Mouse (Mus musculus) intestine, embryonic 16.5 days (tissue): Measurements from ENCODE around the gene Rnf215. TPM values are rescaled to one million over a fixed set of nuclear protein-coding genes. Genes with fewer than 3 reads are reported as not detected.
"Not testable (repeated sequence)": the region's sequence is repeated elsewhere in the genome, so short reads cannot be mapped to it uniquely, and the experiment has no call there.

Experiments used
- ATAC-seq: fragments of 200-750 bp; cut with Nextera tagmentation; 2 replicates; pipeline ENCODE4 v1.8.0; 2017; ENCODE audit warnings: moderate TSS enrichment, moderate library complexity
- H3K27ac ChIP-seq: fragments of 300-500 bp; sonication (generic); 2 replicates; pipeline ENCODE4 v1.5.1; 2014; ENCODE audit warnings: mild to moderate bottlenecking, low read length
- H3K27me3 ChIP-seq: fragments of 300-500 bp; sonication (generic); replicated peaks from 2 replicates; pipeline ENCODE4 v1.6.1; 2014; ENCODE audit warnings: low read length, control low read depth, mixed read lengths; ENCODE audit not compliant: control insufficient read depth, insufficient read depth
- H3K36me3 ChIP-seq: fragments of 300-500 bp; sonication (generic); 2 replicates; pipeline ENCODE4 v1.6.1; 2014; ENCODE audit warnings: low read length, control low read depth; ENCODE audit not compliant: control insufficient read depth, insufficient read depth
- H3K4me1 ChIP-seq: fragments of 300-500 bp; sonication (generic); 2 replicates; pipeline ENCODE4 v1.6.1; 2014; ENCODE audit warnings: low read length, control low read depth, mixed read lengths; ENCODE audit not compliant: control insufficient read depth, insufficient read depth
- H3K4me2 ChIP-seq: fragments of 300-500 bp; sonication (generic); 2 replicates; pipeline ENCODE4 v1.6.1; 2014; ENCODE audit warnings: low read depth, low read length, control low read depth
- H3K4me3 ChIP-seq: fragments of 300-500 bp; sonication (generic); 2 replicates; pipeline ENCODE4 v1.5.1; 2014; ENCODE audit warnings: mild to moderate bottlenecking, low read length
- H3K9ac ChIP-seq: fragments of 300-500 bp; sonication (generic); 2 replicates; pipeline ENCODE4 v1.6.1; 2014; ENCODE audit warnings: low read depth, low read length
- H3K9me3 ChIP-seq: fragments of 300-500 bp; sonication (generic); 2 replicates; pipeline ENCODE4 v1.6.1; 2016; ENCODE audit warnings: low read length, control low read depth; ENCODE audit not compliant: control insufficient read depth
- WGBS: fragments of 180-500 bp; shearing (Covaris S2); extraction: QIAGEN DNeasy Blood & Tissue Kit; methylation state at CpG from one replicate; pipeline ENCODE4 v1.1.7; 2014; 5-methylcytosine and 5-hydroxymethylcytosine counted together
- polyA plus RNA-seq: library from polyadenylated mRNA; unstranded; fragments of >200 nt; fragmentation: Nextera tagmentation; extraction: Ambion mirVana; gene quantifications from 2 replicates; pipeline ENCODE4 v1.2.1, GENCODE M21; 2015

Rnf215 gene
- polyA plus RNA-seq, 1 experiment from 2014 or later, result 19.2 TPM

DNA sequence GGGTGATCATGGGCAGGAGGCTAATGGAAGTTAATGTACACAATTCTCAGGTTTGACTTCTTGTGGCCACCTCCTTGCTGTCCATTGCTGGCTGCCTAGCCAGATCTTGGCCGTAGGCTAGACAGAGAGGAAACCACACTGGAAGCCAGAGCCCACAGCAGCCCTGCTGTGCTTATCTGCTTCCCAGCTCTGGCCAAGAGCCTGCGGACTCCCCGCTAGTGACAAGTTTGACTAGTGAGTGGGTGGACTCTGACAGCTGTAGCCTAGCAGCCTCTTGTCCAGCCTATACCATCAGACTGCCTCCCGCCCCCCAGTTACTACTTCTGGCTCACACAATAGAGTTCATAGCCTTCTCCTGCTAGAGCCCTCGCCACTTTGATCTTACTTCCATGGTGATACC, 15.4 kb upstream of the Rnf215 start:
- Histone ChIP-seq H3K27ac (no peak overlapping the region), H3K9ac (no peak overlapping the region), H3K4me2 (no peak overlapping the region), H3K36me3 (no peaks in the 10 kb centered on the region), H3K4me1 (peaks cover 13% of the 10 kb centered on the region), H3K4me3 (no peak overlapping the region), H3K27me3 (peaks cover 5% of the 10 kb centered on the region; the same call in 1 of the 2 replicates), H3K9me3 (no peaks in the 10 kb centered on the region)
- ATAC-seq, result no peak
- 76% methylated on average over 5 of the region's 5 CpGs for WGBS

- Histone ChIP-seq H3K4me2 (no peak overlapping the region), H3K9me3 (no peaks in the 10 kb centered on the region), H3K27ac (no peak overlapping the region), H3K9ac (no peak overlapping the region), H3K27me3 (peaks cover 5% of the 10 kb centered on the region; the same call in 1 of the 2 replicates), H3K4me1 (peaks cover 13% of the 10 kb centered on the region), H3K4me3 (no peak overlapping the region), H3K36me3 (no peaks in the 10 kb centered on the region)
- 76% methylated on average over 3 of the region's 3 CpGs for whole genome bisulfite sequencing
- ATAC-seq, result no peak
Measured at GRCm38 (mm10) chr11:4121691-4122090, 13.3 kb upstream of the Rnf215 start.

GRCm38 (mm10) chr11:4122226-4122625, 12.8 kb upstream of the Rnf215 start:
- Histone ChIP-seq H3K4me2 (no peak overlapping the region), H3K36me3 (no peaks in the 10 kb centered on the region), H3K4me1 (peaks cover 13% of the 10 kb centered on the region), H3K27me3 (peaks cover 5% of the 10 kb centered on the region; the same call in 1 of the 2 replicates), H3K27ac (no peak overlapping the region), H3K9me3 (no peaks in the 10 kb centered on the region), H3K9ac (no peak overlapping the region), H3K4me3 (no peak overlapping the region)
- no peak for ATAC-seq
- 71% methylated on average over 5 of the region's 5 CpGs for WGBS

DNA sequence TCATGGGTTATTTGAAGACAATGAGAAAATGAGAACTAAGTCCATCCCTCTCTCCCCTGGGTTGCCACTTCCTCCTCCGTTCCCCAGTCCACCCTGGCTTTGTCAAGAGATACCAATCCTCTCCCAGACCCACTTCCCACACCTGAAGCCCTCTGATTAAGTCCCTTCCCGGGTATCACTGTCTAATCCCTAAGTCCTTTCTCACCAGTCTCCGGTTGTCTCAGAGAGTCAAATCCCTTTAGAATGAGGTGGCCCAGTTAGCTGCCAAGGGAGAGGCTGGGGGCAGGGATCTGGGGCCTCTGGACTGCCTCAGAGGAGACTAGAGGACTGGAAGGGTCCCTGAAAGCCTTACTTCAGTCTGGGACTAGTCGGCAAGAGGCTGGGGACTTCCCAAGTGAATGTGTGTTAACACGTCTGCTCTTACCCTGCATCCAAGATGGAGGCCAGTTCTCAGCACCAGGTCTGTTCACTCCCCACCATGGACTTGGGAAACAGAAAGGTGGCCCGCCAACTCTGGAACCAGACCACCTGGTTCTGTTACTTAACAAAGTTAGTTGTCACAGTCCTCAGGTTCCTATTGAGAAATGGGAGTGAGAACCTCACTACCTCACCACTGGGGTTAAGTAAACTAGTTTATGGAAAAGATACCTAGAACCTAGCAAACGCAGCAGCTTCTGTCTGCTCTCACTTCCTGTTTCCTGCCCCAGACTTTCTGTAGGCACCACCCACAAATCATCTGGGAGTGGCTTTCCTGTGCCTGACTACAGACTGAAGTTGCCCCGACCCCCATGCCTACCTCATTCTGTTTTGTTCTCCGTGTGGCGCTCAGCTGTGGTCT, 12.0 kb upstream of the Rnf215 start, which contains the start of gene Sec14l2:
Sec14l2 (minus strand) TSS at position 674 of the 838 bp plus-strand sequence.
- H3K9me3 ChIP-seq, result no peaks in the 10 kb centered on the region

GRCm38 (mm10) chr11:4123922-4124321, 11.1 kb upstream of the Rnf215 start:
- Histone ChIP-seq H3K9ac (no peak overlapping the region), H3K4me2 (no peak overlapping the region), H3K36me3 (no peaks in the 10 kb centered on the region), H3K4me1 (peaks cover under 1% of the 10 kb centered on the region; the same call in 1 of the 2 replicates), H3K27me3 (peaks cover 5% of the 10 kb centered on the region; the same call in 1 of the 2 replicates), H3K27ac (no peak overlapping the region), H3K9me3 (no peaks in the 10 kb centered on the region), H3K4me3 (no peak overlapping the region)
- ATAC-seq, result no peak
- 62% methylated on average over 5 of the region's 5 CpGs for WGBS

More for the DNA sequence above, 12.0 kb upstream of the Rnf215 start, which contains the start of gene Sec14l2:
- Histone ChIP-seq H3K27ac (no peak within 1 kb of the TSS), H3K4me3 (no peak within 1 kb of the TSS), H3K27me3 (peaks cover 5% of the 10 kb centered on the region; the same call in 1 of the 2 replicates), H3K36me3 (no peaks in the 10 kb centered on the region), H3K9ac (no peak within 1 kb of the TSS), H3K4me1 (peaks cover 9% of the 10 kb centered on the region), H3K4me2 (no peak within 1 kb of the TSS)
- WGBS, result 77% methylated on average over 10 of the region's 10 CpGs
- no peak for ATAC-seq

DNA sequence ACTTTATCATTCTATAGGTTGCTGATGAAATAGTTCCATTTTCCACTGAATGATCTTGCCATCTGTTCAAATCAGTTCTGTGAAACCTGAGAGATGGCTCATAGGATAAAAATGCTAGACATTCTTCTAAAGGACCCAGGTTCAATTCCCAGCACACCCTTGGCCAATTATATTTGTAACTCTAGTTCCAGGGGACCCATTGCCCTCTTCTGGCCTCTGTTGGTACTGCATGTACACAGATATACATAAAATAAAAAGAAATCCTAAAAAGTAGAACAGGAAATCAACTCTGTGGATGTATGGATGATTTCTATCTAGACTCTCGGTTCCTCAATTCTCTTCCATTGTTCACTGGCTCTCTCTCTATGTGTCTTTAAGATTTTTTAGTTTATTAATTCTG, 7.9 kb upstream of the Rnf215 start:
- H3K4me1 ChIP-seq, result no peaks in the 10 kb centered on the region
- H3K36me3 ChIP-seq, result no peaks in the 10 kb centered on the region
- no peak overlapping the region for H3K4me2 ChIP-seq
- WGBS, result 91% methylated on average over 1 of the region's 1 CpGs
- no peak for ATAC-seq
- no peak overlapping the region for H3K27ac ChIP-seq
- H3K4me3 ChIP-seq, result no peak overlapping the region
- no peaks in the 10 kb centered on the region for H3K9me3 ChIP-seq
- no peak overlapping the region for H3K9ac ChIP-seq
- H3K27me3 ChIP-seq, result no peaks in the 10 kb centered on the region

DNA sequence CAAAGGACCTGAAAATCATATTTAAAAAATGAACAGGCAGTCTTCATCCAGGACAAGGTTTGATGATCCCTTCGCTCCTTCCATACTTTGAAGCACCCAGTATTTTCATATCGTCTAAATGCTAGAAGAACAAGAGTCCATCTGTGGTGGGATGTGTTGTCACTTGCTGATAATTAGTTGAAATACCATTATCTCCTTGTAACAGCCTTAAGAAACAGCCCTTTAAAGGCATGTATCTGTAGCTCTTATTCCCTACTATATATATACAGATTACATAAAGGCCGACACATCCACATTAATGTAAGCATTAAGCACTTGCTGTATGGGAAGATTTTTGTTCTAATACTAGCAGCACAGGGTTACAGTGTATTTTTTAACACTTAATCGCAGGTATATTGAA, 6.5 kb upstream of the Rnf215 start:
- H3K9ac ChIP-seq, ATAC-seq: not testable (repeated sequence)
- 89% methylated on average over 4 of the region's 4 CpGs for WGBS

GRCm38 (mm10) chr11:4133450-4133849, 1.6 kb upstream of the Rnf215 start:
- Histone ChIP-seq H3K4me3 (no peak overlapping the region), H3K9me3 (no peaks in the 10 kb centered on the region), H3K9ac (no peak overlapping the region), H3K36me3 (no peaks in the 10 kb centered on the region), H3K4me1 (peaks cover 8% of the 10 kb centered on the region), H3K4me2 (no peak overlapping the region), H3K27me3 (no peaks in the 10 kb centered on the region), H3K27ac (no peak overlapping the region)
- ATAC-seq, result no peak
- 53% methylated on average over 3 of the region's 3 CpGs for WGBS

More for the DNA sequence above, 6.5 kb upstream of the Rnf215 start:
- H3K9me3 ChIP-seq, H3K27ac ChIP-seq, H3K27me3 ChIP-seq, H3K4me1 ChIP-seq, H3K4me2 ChIP-seq, H3K4me3 ChIP-seq, H3K36me3 ChIP-seq: not testable (repeated sequence)

GRCm38 (mm10) chr11:4134400-4134799, 602 bp upstream of the Rnf215 start:
- no peaks in the 10 kb centered on the region; the same call in 1 of the 2 replicates for H3K36me3 ChIP-seq
- H3K4me1 ChIP-seq, result peaks cover 8% of the 10 kb centered on the region
- H3K9ac ChIP-seq, result peak overlapping the region; percentile 99; the same call in 1 of the 2 replicates
- ATAC-seq, result no peak
- no peak overlapping the region for H3K27ac ChIP-seq
- H3K4me3 ChIP-seq, result no peak overlapping the region
- H3K27me3 ChIP-seq, result no peaks in the 10 kb centered on the region
- H3K4me2 ChIP-seq, result no peak overlapping the region
- no peaks in the 10 kb centered on the region for H3K9me3 ChIP-seq
- WGBS, result 70% methylated on average over 6 of the region's 6 CpGs
